Mouse (Mus musculus) c-Kit-positive CD71-positive TER-119-positive erythroid progenitor cells, embryonic 14.5 days (primary cell): ENCODE results near the gene Glipr1l3.
"Not testable (repeated sequence)": the region's sequence is repeated elsewhere in the genome, so short reads cannot be mapped to it uniquely, and the experiment has no call there.

ENCODE experiments used
- DNase-seq: peaks from one replicate; pipeline ENCODE4 v3.0.0-alpha.2; 2013; ENCODE audit warnings: low spot score

The Glipr1l3 gene

GRCm38 (mm10) chr10:112159882-112160560 is at the start of gene Glipr1l3:
Gene Glipr1l3, minus strand, starts transcription at chr10:112160327.
- DNase-seq: peak; percentile 39

GRCm38 (mm10) chr10:112203463-112203862 is 43.3 kb upstream of the Glipr1l3 start:
- DNase-seq: no peak

GRCm38 (mm10) chr10:112193919-112194318 is 33.8 kb upstream of the Glipr1l3 start:
- not testable (repeated sequence) for DNase-seq

- not testable (repeated sequence) for DNase-seq
Observed at GRCm38 (mm10) chr10:112177027-112177426, 16.9 kb upstream of the Glipr1l3 start.

GRCm38 (mm10) chr10:112163168-112163766 is 3.1 kb upstream of the Glipr1l3 start, which contains the start of gene Caps2:
Gene Caps2, plus strand, starts transcription at chr10:112163621.
- DNase-seq: no peak

- no peak for DNase-seq
Observed at GRCm38 (mm10) chr10:112139834-112140233, 20.3 kb downstream of the Glipr1l3 start.

GRCm38 (mm10) chr10:112138871-112139430 is 21.2 kb downstream of the Glipr1l3 start:
- DNase-seq: no peak

GRCm38 (mm10) chr10:112138050-112138870 is 21.9 kb downstream of the Glipr1l3 start:
- peak; percentile 43 for DNase-seq

GRCm38 (mm10) chr10:112132194-112132593 is 27.9 kb downstream of the Glipr1l3 start:
- DNase-seq: peak; percentile 13

GRCm38 (mm10) chr10:112127682-112128230 is 32.4 kb downstream of the Glipr1l3 start:
- DNase-seq: not testable (repeated sequence)

- DNase-seq: not testable (repeated sequence)
Observed at GRCm38 (mm10) chr10:112125090-112125489, 35.0 kb downstream of the Glipr1l3 start.

- DNase-seq: no peak
Observed at GRCm38 (mm10) chr10:112110401-112110800, 49.7 kb downstream of the Glipr1l3 start.

- DNase-seq: peak; percentile 14
Observed at GRCm38 (mm10) chr10:112105785-112106184, 54.3 kb downstream of the Glipr1l3 start.
